Mouse (Mus musculus) midbrain, embryonic 16.5 days (tissue): ENCODE measurements around the gene Zfand6. TPM values are rescaled to one million over a fixed set of nuclear protein-coding genes. Genes with fewer than 3 reads are reported as not detected.

Experiments used
- ATAC-seq: fragments of 200-750 bp; cut with Nextera tagmentation; 2 replicates; pipeline ENCODE4 v1.8.0; 2017; ENCODE audit warnings: moderate TSS enrichment
- H3K27ac ChIP-seq: fragments of 300-500 bp; sonication (generic); 2 replicates; pipeline ENCODE4 v1.5.1; 2014; ENCODE audit warnings: mild to moderate bottlenecking, low read length, mixed read lengths
- H3K27me3 ChIP-seq: fragments of 300-500 bp; sonication (generic); 2 replicates; pipeline ENCODE4 v1.6.1; 2014; ENCODE audit warnings: low read depth, low read length, mixed read lengths; ENCODE audit not compliant: control insufficient read depth, insufficient read depth
- H3K36me3 ChIP-seq: fragments of 300-500 bp; sonication (generic); 2 replicates; pipeline ENCODE4 v1.6.1; 2014; ENCODE audit warnings: mild to moderate bottlenecking, low read length, moderate library complexity, mixed read lengths; ENCODE audit not compliant: control insufficient read depth, insufficient read depth
- H3K4me1 ChIP-seq: fragments of 300-500 bp; sonication (generic); 2 replicates; pipeline ENCODE4 v1.6.1; 2014; ENCODE audit warnings: mild to moderate bottlenecking, low read length, mixed read lengths; ENCODE audit not compliant: control insufficient read depth, insufficient read depth
- H3K4me2 ChIP-seq: fragments of 300-500 bp; sonication (generic); 2 replicates; pipeline ENCODE4 v1.6.1; 2014; ENCODE audit warnings: mild to moderate bottlenecking, low read length, mixed read lengths
- H3K4me3 ChIP-seq: fragments of 300-500 bp; sonication (generic); 2 replicates; pipeline ENCODE4 v1.5.1; 2014; ENCODE audit warnings: low read depth, mild to moderate bottlenecking, low read length, moderate library complexity, mixed read lengths
- H3K9ac ChIP-seq: fragments of 300-500 bp; sonication (generic); 2 replicates; pipeline ENCODE4 v1.6.1; 2014; ENCODE audit warnings: low read depth, low read length, mixed read lengths
- H3K9me3 ChIP-seq: fragments of 300-500 bp; sonication (generic); replicated peaks from 2 replicates; pipeline ENCODE4 v1.6.1; 2014; ENCODE audit warnings: mild to moderate bottlenecking, low read length, mixed read lengths; ENCODE audit not compliant: control insufficient read depth, poor library complexity, severe bottlenecking
- WGBS: fragments of 180-500 bp; shearing (Covaris S2); extraction: QIAGEN DNeasy Blood & Tissue Kit; methylation state at CpG from one replicate; pipeline ENCODE4 v1.1.7; 2014; 5-methylcytosine and 5-hydroxymethylcytosine counted together
- polyA plus RNA-seq: library from polyadenylated mRNA; unstranded; fragments of >200 nt; fragmentation: Nextera tagmentation; extraction: Ambion mirVana; gene quantifications from 2 replicates; pipeline ENCODE4 v1.2.1, GENCODE M21; 2015

The Zfand6 gene
- polyA plus RNA-seq, 1 experiment from 2014 or later, result 169 TPM

DNA sequence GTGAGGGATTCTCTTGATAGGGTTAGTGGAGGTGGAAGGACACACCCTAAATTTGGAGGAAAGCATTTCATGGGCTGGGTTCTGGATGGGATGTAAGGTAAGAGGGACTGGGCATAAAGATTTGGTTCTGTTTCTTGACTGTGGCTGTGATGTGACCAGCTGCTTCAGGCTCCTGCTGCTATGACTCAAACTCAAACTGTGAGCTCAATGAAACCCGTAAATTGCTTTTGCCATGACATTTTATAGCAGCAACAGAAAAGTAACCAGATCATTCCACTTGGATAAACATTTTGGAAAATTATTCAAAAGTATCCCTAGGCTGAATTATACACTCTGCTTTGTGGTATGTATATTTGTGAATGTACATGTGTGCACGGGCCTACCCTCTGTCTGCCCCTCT is 99.1 kb downstream of the Zfand6 start:
- peaks cover 2% of the 10 kb centered on the region; the same call in 1 of the 2 replicates for H3K4me1 ChIP-seq
- H3K27ac ChIP-seq, result no peak overlapping the region
- no peaks in the 10 kb centered on the region for H3K9me3 ChIP-seq
- H3K9ac ChIP-seq, result no peak overlapping the region
- WGBS, result 84% methylated on average over 2 of the region's 2 CpGs
- H3K4me3 ChIP-seq, result no peak overlapping the region
- H3K36me3 ChIP-seq, result no peaks in the 10 kb centered on the region
- H3K4me2 ChIP-seq, result no peak overlapping the region
- ATAC-seq, result no peak
- H3K27me3 ChIP-seq, result no peaks in the 10 kb centered on the region

GRCm38 (mm10) chr7:84587101-84587783 is 102.5 kb downstream of the Zfand6 start:
- Histone ChIP-seq H3K4me3 (no peak overlapping the region), H3K36me3 (no peaks in the 10 kb centered on the region), H3K9me3 (no peaks in the 10 kb centered on the region), H3K27me3 (no peaks in the 10 kb centered on the region), H3K4me1 (no peaks in the 10 kb centered on the region), H3K9ac (no peak overlapping the region), H3K27ac (no peak overlapping the region), H3K4me2 (no peak overlapping the region)
- ATAC-seq, result peak; percentile 37; the same call in 1 of the 2 replicates
- WGBS, result 86% methylated on average over 5 of the region's 5 CpGs

- ATAC-seq, result no peak
- H3K9ac ChIP-seq, result no peak overlapping the region
- H3K4me1 ChIP-seq, result no peaks in the 10 kb centered on the region
- H3K4me2 ChIP-seq, result no peak overlapping the region
- H3K4me3 ChIP-seq, result no peak overlapping the region
- H3K36me3 ChIP-seq, result no peaks in the 10 kb centered on the region
- no peaks in the 10 kb centered on the region for H3K27me3 ChIP-seq
- WGBS, result 50% methylated on average over 3 of the region's 3 CpGs
- no peaks in the 10 kb centered on the region for H3K9me3 ChIP-seq
- no peak overlapping the region for H3K27ac ChIP-seq
These were observed 103.2 kb downstream of the Zfand6 start for GRCm38 (mm10) chr7:84586360-84587100.

DNA sequence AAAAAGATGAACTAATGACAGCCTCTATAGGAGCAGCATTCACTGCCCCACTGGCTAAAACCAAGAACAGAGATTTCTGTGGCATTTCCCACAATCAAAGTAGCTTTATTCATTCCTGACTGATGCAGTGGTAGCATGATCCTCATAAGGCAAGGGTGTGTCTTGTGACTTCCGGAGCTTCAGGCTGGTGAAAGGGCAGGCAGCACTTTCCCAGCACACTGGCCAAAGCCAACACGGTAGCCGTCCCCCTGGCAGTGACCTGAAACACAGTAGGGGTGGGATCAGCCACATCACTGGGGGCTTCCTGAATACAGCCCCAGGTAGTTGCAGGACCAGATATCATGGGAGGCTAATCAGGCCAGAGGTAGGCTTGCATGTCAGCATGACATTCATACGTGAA is 104.7 kb downstream of the Zfand6 start:
- no peak overlapping the region for H3K4me2 ChIP-seq
- H3K9me3 ChIP-seq, result no peaks in the 10 kb centered on the region
- H3K9ac ChIP-seq, result no peak overlapping the region
- H3K4me1 ChIP-seq, result no peaks in the 10 kb centered on the region
- 90% methylated on average over 4 of the region's 4 CpGs for WGBS
- H3K27ac ChIP-seq, result no peak overlapping the region
- no peak for ATAC-seq
- H3K4me3 ChIP-seq, result no peak overlapping the region
- no peaks in the 10 kb centered on the region for H3K36me3 ChIP-seq
- no peaks in the 10 kb centered on the region for H3K27me3 ChIP-seq

DNA sequence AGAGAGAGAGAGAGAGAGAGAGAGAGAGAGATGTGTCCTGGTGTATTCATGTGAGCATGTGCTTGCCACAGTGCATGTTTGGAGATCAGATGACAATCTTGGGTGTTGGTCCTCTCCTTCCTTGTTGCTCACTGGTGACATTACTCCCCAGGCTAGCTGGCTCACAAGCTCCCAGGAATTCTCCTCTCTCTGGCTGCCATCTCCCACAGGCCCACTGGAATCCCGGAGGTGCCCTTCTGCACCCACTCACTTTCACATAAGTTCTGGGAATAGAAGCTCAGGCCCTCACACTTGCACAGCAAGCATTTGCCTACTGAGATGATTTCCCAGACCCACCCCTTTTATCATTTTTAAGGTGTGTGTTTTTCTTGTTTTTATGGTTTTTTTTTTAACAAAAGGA is 110.0 kb downstream of the Zfand6 start:
- H3K4me3 ChIP-seq, result no peak overlapping the region
- no peaks in the 10 kb centered on the region for H3K27me3 ChIP-seq
- no peaks in the 10 kb centered on the region for H3K4me1 ChIP-seq
- ATAC-seq, result no peak
- H3K9ac ChIP-seq, result no peak overlapping the region
- H3K27ac ChIP-seq, result no peak overlapping the region
- H3K9me3 ChIP-seq, result no peaks in the 10 kb centered on the region
- WGBS, result 93% methylated on average over 1 of the region's 1 CpGs
- no peak overlapping the region for H3K4me2 ChIP-seq
- H3K36me3 ChIP-seq, result no peaks in the 10 kb centered on the region

DNA sequence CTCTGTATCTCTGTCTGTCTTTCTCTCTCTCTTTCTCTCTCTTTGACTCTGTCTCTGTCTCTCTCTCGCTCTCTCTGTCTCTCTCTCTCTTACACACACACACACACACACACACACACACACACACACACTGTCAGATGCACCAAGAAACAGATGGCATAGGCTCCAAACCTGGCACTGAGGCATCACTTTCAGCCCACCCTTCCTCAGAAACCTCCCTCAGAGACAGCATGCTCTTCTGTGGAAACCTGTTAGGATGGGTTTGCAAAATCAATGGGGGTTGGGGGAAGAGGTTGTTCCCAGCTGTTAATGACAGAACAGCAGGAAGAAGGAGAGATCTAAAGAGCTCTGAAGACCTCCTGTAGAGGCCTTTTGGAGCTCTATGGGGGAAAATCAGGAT is 110.9 kb downstream of the Zfand6 start:
- H3K4me1 ChIP-seq, result no peaks in the 10 kb centered on the region
- H3K27me3 ChIP-seq, result no peaks in the 10 kb centered on the region
- no peak overlapping the region for H3K27ac ChIP-seq
- H3K9me3 ChIP-seq, result no peaks in the 10 kb centered on the region
- no peak overlapping the region for H3K4me3 ChIP-seq
- no peak for ATAC-seq
- 100% methylated on average over 1 of the region's 1 CpGs for WGBS
- H3K9ac ChIP-seq, result no peak overlapping the region
- H3K36me3 ChIP-seq, result no peaks in the 10 kb centered on the region
- no peak overlapping the region for H3K4me2 ChIP-seq

- H3K9ac ChIP-seq, result no peak overlapping the region
- no peak overlapping the region for H3K4me3 ChIP-seq
- no peak overlapping the region for H3K4me2 ChIP-seq
- 86% methylated on average over 2 of the region's 2 CpGs for WGBS
- ATAC-seq, result no peak
- no peaks in the 10 kb centered on the region for H3K36me3 ChIP-seq
- H3K4me1 ChIP-seq, result no peaks in the 10 kb centered on the region
- no peaks in the 10 kb centered on the region for H3K9me3 ChIP-seq
- H3K27ac ChIP-seq, result no peak overlapping the region
- no peaks in the 10 kb centered on the region for H3K27me3 ChIP-seq
These were observed 112.7 kb downstream of the Zfand6 start for GRCm38 (mm10) chr7:84577034-84577433.

DNA sequence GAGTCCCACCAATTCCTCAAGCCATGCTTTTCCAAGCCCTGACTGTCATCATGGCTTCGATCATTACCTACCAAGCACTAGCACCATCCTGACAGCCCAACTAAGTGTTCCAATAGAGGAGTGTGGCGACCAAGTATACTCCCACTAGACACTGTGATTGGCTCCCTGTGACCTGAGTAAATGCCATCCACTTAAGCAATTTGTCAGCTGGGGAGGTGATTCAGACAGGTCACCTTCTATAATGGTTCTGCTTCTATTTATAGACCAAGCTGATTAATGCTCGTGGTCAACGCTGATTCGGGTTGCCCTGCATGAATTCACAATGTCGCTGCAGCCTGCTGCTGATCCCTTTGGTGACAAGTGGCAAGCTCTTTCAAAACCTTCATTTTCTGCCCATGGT is 123.6 kb downstream of the Zfand6 start:
- no peak overlapping the region for H3K9ac ChIP-seq
- no peaks in the 10 kb centered on the region for H3K9me3 ChIP-seq
- no peaks in the 10 kb centered on the region for H3K36me3 ChIP-seq
- no peak overlapping the region for H3K4me3 ChIP-seq
- H3K4me1 ChIP-seq, result no peaks in the 10 kb centered on the region
- WGBS, result 72% methylated on average over 6 of the region's 6 CpGs
- no peak overlapping the region for H3K27ac ChIP-seq
- ATAC-seq, result no peak
- no peaks in the 10 kb centered on the region for H3K27me3 ChIP-seq
- no peak overlapping the region for H3K4me2 ChIP-seq

- H3K4me1 ChIP-seq, result no peaks in the 10 kb centered on the region
- no peaks in the 10 kb centered on the region for H3K27me3 ChIP-seq
- no peak overlapping the region for H3K4me2 ChIP-seq
- H3K9me3 ChIP-seq, result no peaks in the 10 kb centered on the region
- 80% methylated on average over 3 of the region's 3 CpGs for WGBS
- H3K27ac ChIP-seq, result no peak overlapping the region
- H3K9ac ChIP-seq, result no peak overlapping the region
- H3K4me3 ChIP-seq, result no peak overlapping the region
- no peaks in the 10 kb centered on the region for H3K36me3 ChIP-seq
- ATAC-seq, result no peak
These were observed 125.5 kb downstream of the Zfand6 start for GRCm38 (mm10) chr7:84564236-84564635.
